Mouse (Mus musculus): ENCODE results near the gene Aunip.

DNA sequence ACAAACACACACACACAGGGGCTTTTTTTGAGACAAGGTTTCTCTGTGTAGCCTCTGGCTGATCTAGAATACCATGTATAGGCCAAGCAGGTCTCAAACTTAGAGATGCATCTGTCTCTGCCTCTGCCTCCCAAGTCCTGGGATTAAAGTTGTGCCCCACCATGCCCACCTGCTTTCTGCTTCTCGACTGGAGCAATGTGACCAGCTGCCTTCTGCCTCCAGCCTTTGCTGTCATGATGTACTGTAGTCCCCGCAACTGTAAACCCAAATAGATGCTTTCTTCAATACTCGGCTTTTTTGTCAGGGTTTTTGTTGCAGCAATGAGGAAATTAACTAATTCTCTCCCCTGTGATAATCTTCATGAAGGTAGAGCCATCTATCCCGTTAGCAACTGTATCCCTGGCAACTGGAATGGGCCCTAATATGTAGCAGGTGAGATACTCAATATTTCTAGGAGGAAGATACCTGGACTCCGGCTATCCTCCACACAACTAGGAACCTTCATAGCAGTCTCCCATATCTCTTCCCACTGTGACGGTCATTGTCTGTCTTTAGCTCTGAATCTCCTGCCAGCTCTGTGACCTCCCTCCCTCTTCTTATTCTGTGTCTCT is 27.6 kb upstream of the Aunip start:
- TF ChIP-seq CTCF (IDR thresholded peaks at IDR 0.05; ENCODE audit: low read depth) (no peak), EP300 (IDR thresholded peaks at IDR 0.05; ENCODE audit: low read depth) (no peak)
